Mouse (Mus musculus): Measurements from ENCODE around the gene Ctsz. TPM values are rescaled to one million over a fixed set of nuclear protein-coding genes. Genes with fewer than 3 reads are reported as not detected.

Ctsz gene
- polyA plus RNA-seq, 1 experiment = 64.2 TPM

GRCm38 (mm10) chr2:174448405-174448804 lies 9.6 kb upstream of the Ctsz start:
- 78% methylated on average over 4 of the region's 4 CpGs for WGBS
- no peak overlapping the region for H3K4me3 ChIP-seq (replicated peaks; ENCODE audit: insufficient read depth, low read depth, low read length)
- H3K27me3 ChIP-seq (ENCODE audit: control insufficient read depth, insufficient read depth, low read length) = no peaks in the 10 kb centered on the region
- DNase-seq = no peak
- no peaks in the 10 kb centered on the region for H3K4me1 ChIP-seq (ENCODE audit: control insufficient read depth, insufficient read depth, low read length)
- H3K27ac ChIP-seq (ENCODE audit: insufficient read depth, low read length) = no peak overlapping the region
- no peak for TF ChIP-seq POLR2A (IDR thresholded peaks at IDR 0.05; ENCODE audit: borderline replicate concordance, insufficient read depth, low read length)
- no peak for TF ChIP-seq CTCF (IDR thresholded peaks at IDR 0.05; ENCODE audit: borderline replicate concordance, insufficient read depth, low read depth, low read length)

- 76% methylated on average over 8 of the region's 8 CpGs for WGBS
Measured at GRCm38 (mm10) chr2:174446905-174447304, 8.1 kb upstream of the Ctsz start.

DNA sequence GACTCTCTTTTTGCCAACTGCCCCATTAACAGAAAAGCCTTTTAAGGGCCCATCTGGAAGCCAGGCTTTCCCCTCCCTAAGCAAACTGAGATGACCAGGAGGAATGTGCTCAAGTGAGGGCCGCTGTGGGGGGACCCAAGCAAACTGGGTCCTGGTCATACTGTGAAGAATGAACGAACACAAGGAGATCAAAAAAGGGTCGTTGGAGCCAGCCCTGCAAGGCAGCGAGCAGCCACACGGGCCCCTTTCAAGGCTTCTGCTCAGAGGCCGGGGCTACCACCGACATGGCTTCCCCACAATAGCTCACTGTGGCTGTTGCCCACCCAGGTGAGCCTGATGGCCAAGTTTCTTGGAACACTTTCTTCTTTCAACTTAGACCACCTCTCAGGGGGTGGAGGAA lies 7.7 kb upstream of the Ctsz start:
- TF ChIP-seq POLR2A (IDR thresholded peaks at IDR 0.05; ENCODE audit: borderline replicate concordance, insufficient read depth, low read length) (no peak), CTCF (IDR thresholded peaks at IDR 0.05; ENCODE audit: borderline replicate concordance, insufficient read depth, low read depth, low read length) (no peak)
- DNase-seq = no peak
- Histone ChIP-seq H3K27me3 (ENCODE audit: control insufficient read depth, insufficient read depth, low read length) (no peaks in the 10 kb centered on the region), H3K4me3 (replicated peaks; ENCODE audit: insufficient read depth, low read depth, low read length) (no peak overlapping the region), H3K27ac (ENCODE audit: insufficient read depth, low read length) (no peak overlapping the region), H3K4me1 (ENCODE audit: control insufficient read depth, insufficient read depth, low read length) (no peaks in the 10 kb centered on the region)
- WGBS = 53% methylated on average over 7 of the region's 7 CpGs

More at GRCm38 (mm10) chr2:174446905-174447304, 8.1 kb upstream of the Ctsz start:
- no peak for TF ChIP-seq POLR2A (IDR thresholded peaks at IDR 0.05; ENCODE audit: borderline replicate concordance, insufficient read depth, low read length)
- TF ChIP-seq CTCF (IDR thresholded peaks at IDR 0.05; ENCODE audit: borderline replicate concordance, insufficient read depth, low read depth, low read length) = no peak
- H3K4me1 ChIP-seq (ENCODE audit: control insufficient read depth, insufficient read depth, low read length) = no peaks in the 10 kb centered on the region
- no peak overlapping the region for H3K4me3 ChIP-seq (replicated peaks; ENCODE audit: insufficient read depth, low read depth, low read length)
- no peak overlapping the region for H3K27ac ChIP-seq (ENCODE audit: insufficient read depth, low read length)
- DNase-seq = no peak
- no peaks in the 10 kb centered on the region for H3K27me3 ChIP-seq (ENCODE audit: control insufficient read depth, insufficient read depth, low read length)

GRCm38 (mm10) chr2:174445018-174445417 lies 6.2 kb upstream of the Ctsz start:
- no peak for TF ChIP-seq POLR2A (IDR thresholded peaks at IDR 0.05; ENCODE audit: borderline replicate concordance, insufficient read depth, low read length)
- no peak for DNase-seq
- no peak overlapping the region for H3K4me3 ChIP-seq (replicated peaks; ENCODE audit: insufficient read depth, low read depth, low read length)
- no peak overlapping the region for H3K27ac ChIP-seq (ENCODE audit: insufficient read depth, low read length)
- no peaks in the 10 kb centered on the region for H3K27me3 ChIP-seq (ENCODE audit: control insufficient read depth, insufficient read depth, low read length)
- no peaks in the 10 kb centered on the region for H3K4me1 ChIP-seq (ENCODE audit: control insufficient read depth, insufficient read depth, low read length)
- 76% methylated on average over 6 of the region's 6 CpGs for WGBS

GRCm38 (mm10) chr2:174444359-174444758 lies 5.5 kb upstream of the Ctsz start:
- WGBS = 85% methylated on average over 7 of the region's 7 CpGs
- TF ChIP-seq POLR2A (IDR thresholded peaks at IDR 0.05; ENCODE audit: borderline replicate concordance, insufficient read depth, low read length) (no peak), CTCF (IDR thresholded peaks at IDR 0.05; ENCODE audit: borderline replicate concordance, insufficient read depth, low read depth, low read length) (no peak)
- H3K4me3 ChIP-seq (replicated peaks; ENCODE audit: insufficient read depth, low read depth, low read length) = no peak overlapping the region
- no peaks in the 10 kb centered on the region for H3K27me3 ChIP-seq (ENCODE audit: control insufficient read depth, insufficient read depth, low read length)
- H3K4me1 ChIP-seq (ENCODE audit: control insufficient read depth, insufficient read depth, low read length) = no peaks in the 10 kb centered on the region
- DNase-seq = no peak
- no peak overlapping the region for H3K27ac ChIP-seq (ENCODE audit: insufficient read depth, low read length)

GRCm38 (mm10) chr2:174443046-174443445 lies 4.2 kb upstream of the Ctsz start:
- TF ChIP-seq POLR2A (IDR thresholded peaks at IDR 0.05; ENCODE audit: borderline replicate concordance, insufficient read depth, low read length) = no peak
- TF ChIP-seq CTCF (IDR thresholded peaks at IDR 0.05; ENCODE audit: borderline replicate concordance, insufficient read depth, low read depth, low read length) = no peak
- 20% methylated on average over 2 of the region's 2 CpGs for WGBS

DNA sequence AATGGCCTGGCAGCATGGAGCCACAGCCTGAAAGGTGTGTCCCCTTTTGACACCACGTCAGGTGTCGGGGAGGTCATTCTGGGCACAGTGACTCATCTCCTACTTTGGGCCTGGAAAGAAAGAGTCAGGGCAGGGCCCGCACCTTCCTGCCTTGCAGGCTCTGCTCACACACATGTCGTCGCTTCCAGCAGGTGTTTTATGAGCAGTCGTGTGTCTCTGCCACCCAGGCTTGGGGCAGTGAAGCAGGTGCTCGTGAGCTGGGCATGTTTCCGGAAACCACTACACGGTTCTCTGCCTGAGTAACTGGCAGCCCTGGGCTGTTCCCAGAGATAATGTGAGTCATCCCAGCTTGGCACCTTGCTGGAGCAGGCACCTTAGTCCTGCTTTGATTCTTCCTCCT lies 3.6 kb upstream of the Ctsz start:
- Histone ChIP-seq H3K4me3 (replicated peaks; ENCODE audit: insufficient read depth, low read depth, low read length) (no peak overlapping the region), H3K4me1 (ENCODE audit: control insufficient read depth, insufficient read depth, low read length) (no peaks in the 10 kb centered on the region; the same call in 1 of the 2 replicates), H3K27ac (ENCODE audit: insufficient read depth, low read length) (no peak overlapping the region), H3K27me3 (ENCODE audit: control insufficient read depth, insufficient read depth, low read length) (no peaks in the 10 kb centered on the region)
- 77% methylated on average over 9 of the region's 9 CpGs for WGBS
- DNase-seq = no peak
- no peak for TF ChIP-seq POLR2A (IDR thresholded peaks at IDR 0.05; ENCODE audit: borderline replicate concordance, insufficient read depth, low read length)
- no peak for TF ChIP-seq CTCF (IDR thresholded peaks at IDR 0.05; ENCODE audit: borderline replicate concordance, insufficient read depth, low read depth, low read length)

More at GRCm38 (mm10) chr2:174443046-174443445, 4.2 kb upstream of the Ctsz start:
- no peak for DNase-seq
- Histone ChIP-seq H3K27me3 (ENCODE audit: control insufficient read depth, insufficient read depth, low read length) (no peaks in the 10 kb centered on the region), H3K4me3 (replicated peaks; ENCODE audit: insufficient read depth, low read depth, low read length) (no peak overlapping the region), H3K27ac (ENCODE audit: insufficient read depth, low read length) (no peak overlapping the region), H3K4me1 (ENCODE audit: control insufficient read depth, insufficient read depth, low read length) (no peaks in the 10 kb centered on the region; the same call in 1 of the 2 replicates)

- no peak for DNase-seq
- H3K4me3 ChIP-seq (replicated peaks; ENCODE audit: insufficient read depth, low read depth, low read length) = no peak overlapping the region
- 79% methylated on average over 4 of the region's 4 CpGs for WGBS
- H3K4me1 ChIP-seq (ENCODE audit: control insufficient read depth, insufficient read depth, low read length) = no peaks in the 10 kb centered on the region; the same call in 1 of the 2 replicates
- TF ChIP-seq POLR2A (IDR thresholded peaks at IDR 0.05; ENCODE audit: borderline replicate concordance, insufficient read depth, low read length) = no peak
- no peak for TF ChIP-seq CTCF (IDR thresholded peaks at IDR 0.05; ENCODE audit: borderline replicate concordance, insufficient read depth, low read depth, low read length)
- no peaks in the 10 kb centered on the region for H3K27me3 ChIP-seq (ENCODE audit: control insufficient read depth, insufficient read depth, low read length)
- H3K27ac ChIP-seq (ENCODE audit: insufficient read depth, low read length) = no peak overlapping the region
Measured at GRCm38 (mm10) chr2:174441898-174442297, 3.1 kb upstream of the Ctsz start.

Measured in cerebellum, adult 2 months (tissue).